ENCODE assay signal across 9 mouse cellular contexts in genomic region chr11:101230526-101230925, GRCm38 (mm10). TPM values are rescaled to one million over a fixed set of nuclear protein-coding genes. Genes with fewer than 3 reads are reported as not detected.
DNase-seq lines count a peak whose midpoint lies in the region; ATAC-seq and TF ChIP-seq lines count a peak whose summit lies in the region.
"Had no signal": no experiment of that assay in that cellular context is flagged by ENCODE, and none has a peak within 500 bp of the region (broad histone marks: within the 10 kb centered on the region; RNA-seq: fewer than 3 reads in every experiment).

No protein-coding gene starts in this region.

- H3K36me3 ChIP-seq in hindbrain, embryonic 10.5 days: no peaks in the 10 kb centered on the region
- H3K36me3 ChIP-seq in hindbrain, embryonic 13.5 days: no peaks in the 10 kb centered on the region
- no peaks in the 10 kb centered on the region for H3K36me3 ChIP-seq in heart, postnatal 0 days (replicated peaks; ENCODE audit: control insufficient read depth, insufficient read depth, low read length)
- no peaks in the 10 kb centered on the region for H3K36me3 ChIP-seq in macrophage (ENCODE audit: inconsistent target)

- H3K9me3 ChIP-seq in hindbrain, embryonic 10.5 days: no peaks in the 10 kb centered on the region
- H3K9me3 ChIP-seq in hindbrain, embryonic 13.5 days: no peaks in the 10 kb centered on the region
- no peaks in the 10 kb centered on the region for H3K9me3 ChIP-seq in heart, postnatal 0 days (replicated peaks; ENCODE audit: control insufficient read depth, low read length)

- TF ChIP-seq EP300 in heart, postnatal 0 days (IDR thresholded peaks at IDR 0.05; ENCODE audit: low read depth): no peak

- 14% methylated on average over 5 of the region's 5 CpGs for WGBS in hindbrain, embryonic 10.5 days
- 11% methylated on average over 5 of the region's 5 CpGs for WGBS in hindbrain, embryonic 13.5 days
- WGBS in heart, postnatal 0 days: 29% methylated on average over 5 of the region's 5 CpGs
- WGBS in macrophage (ENCODE audit: missing documents): 93% methylated on average over 5 of the region's 5 CpGs

- TF ChIP-seq CTCF in heart, postnatal 0 days (IDR thresholded peaks at IDR 0.05; ENCODE audit: low read depth): no peak

- H3K4me2 ChIP-seq in hindbrain, embryonic 13.5 days: no peak overlapping the region
- H3K4me2 ChIP-seq in heart, postnatal 0 days (ENCODE audit: low read depth, low read length): peak overlapping the region; percentile 55

- peaks cover 9% of the 10 kb centered on the region; the same call in 1 of the 2 replicates for H3K27me3 ChIP-seq in hindbrain, embryonic 10.5 days (ENCODE audit: insufficient read depth, poor library complexity, severe bottlenecking)
- H3K27me3 ChIP-seq in hindbrain, embryonic 13.5 days: peaks cover 19% of the 10 kb centered on the region
- H3K27me3 ChIP-seq in heart, postnatal 0 days (ENCODE audit: control insufficient read depth, insufficient read depth, low read length): 0 out of 2 replicates have a peak, but pooled peaks cover 3% of the 10 kb centered on the region
- H3K27me3 ChIP-seq: Patski had no signal

- H3K27ac ChIP-seq in hindbrain, embryonic 10.5 days: peak overlapping the region; percentile 86
- no peak overlapping the region; the same call in 1 of the 2 replicates for H3K27ac ChIP-seq in hindbrain, embryonic 13.5 days
- peak overlapping the region; percentile 89 for H3K27ac ChIP-seq in heart, postnatal 0 days (ENCODE audit: low read depth)
- H3K27ac ChIP-seq in macrophage: no peak overlapping the region

- H3K4me3 ChIP-seq in hindbrain, embryonic 10.5 days: peak overlapping the region; percentile 9
- H3K4me3 ChIP-seq in hindbrain, embryonic 13.5 days: no peak overlapping the region
- no peak overlapping the region for H3K4me3 ChIP-seq in heart, postnatal 0 days (ENCODE audit: low read depth, low read length)
- peak overlapping the region; percentile 47; the same call in 1 of the 2 replicates for H3K4me3 ChIP-seq in macrophage (ENCODE audit: inconsistent target)

- H3K9ac ChIP-seq in hindbrain, embryonic 13.5 days: no peak overlapping the region
- H3K9ac ChIP-seq in heart, postnatal 0 days (replicated peaks; ENCODE audit: low read depth, low read length): 0 out of 2 replicates have a peak overlapping the region, but pooled peaks have one; percentile 44

- H3K79me2 ChIP-seq in macrophage (ENCODE audit: inconsistent target): peaks cover 4% of the 10 kb centered on the region

- ATAC-seq in hindbrain, embryonic 13.5 days (ENCODE audit: low FRiP score): no peak
- ATAC-seq in heart, postnatal 0 days (ENCODE audit: insufficient read depth, low read depth): peak; percentile 2; the same call in 1 of the 2 replicates
- no peak for ATAC-seq in frontal cortex, adult (ENCODE audit: low TSS enrichment)

- no peak for DNase-seq in hindbrain, embryonic 10.5 days (ENCODE audit: low spot score)
- DNase-seq in adipocyte (ENCODE audit: low spot score): peak; percentile 78
- DNase-seq in heart, postnatal 0 days (ENCODE audit: low spot score): peak; percentile 33
- DNase-seq in adrenal gland, postnatal 36 days: no peak
- no peak for DNase-seq in cerebellum, postnatal 36 days

- peaks cover 44% of the 10 kb centered on the region for H3K4me1 ChIP-seq in hindbrain, embryonic 10.5 days (replicated peaks)
- H3K4me1 ChIP-seq in hindbrain, embryonic 13.5 days (replicated peaks): peaks cover 19% of the 10 kb centered on the region
- no peaks in the 10 kb centered on the region for H3K4me1 ChIP-seq in heart, postnatal 0 days (ENCODE audit: control insufficient read depth, insufficient read depth)

RNA-seq across cellular contexts. Expression of gene Ezh1, which starts 4.3 kb away (rescaled TPM):
- polyA plus RNA-seq in hindbrain, embryonic 10.5 days (2016; fragmentation: Nextera tagmentation; extraction: Ambion mirVana): 13.1 TPM in 2 replicates
- polyA plus RNA-seq in hindbrain, embryonic 13.5 days (2015; fragmentation: Nextera tagmentation; extraction: Ambion mirVana): 20.4 and 20.7 TPM in 2 replicates
- 12.0 and 16.4 TPM in 2 replicates for total RNA-seq in heart, postnatal 0 days (2014; rRNA removed; ENCODE audit: low replicate concordance)
- 12.1 and 13.1 TPM in 2 replicates for polyA plus RNA-seq in heart, postnatal 0 days (2015; fragmentation: Nextera tagmentation; extraction: Ambion mirVana)
- 100 to 1,000 TPM in 12 of 26 experiments, 10 to 100 TPM in 14; 24.4 to 183 (median 95.3) TPM for total RNA-seq in macrophage (2018; cell fraction: chromatin; rRNA removed)
- 10 to 100 TPM; 26.2 to 43.2 (median 37.0) TPM for total RNA-seq in macrophage (2018; cell fraction: cytosol; rRNA removed)
- 100 to 1,000 TPM in 5 of 26 experiments, 10 to 100 TPM in 21; 22.3 to 141 (median 64.5) TPM for total RNA-seq in macrophage (2018; cell fraction: nucleus; rRNA removed)
- 19.6 to 40.4 TPM (median 38.1 TPM) in 3 replicates for polyA plus RNA-seq in macrophage (2018)
- 10 to 100 TPM; 30.0 to 37.7 TPM for total RNA-seq in adrenal gland, postnatal 36 days (2021)

RNA-seq across cellular contexts. Expression of gene Ramp2, which starts 15.3 kb away (rescaled TPM):
- 63.9 and 72.3 TPM in 2 replicates for polyA plus RNA-seq in hindbrain, embryonic 10.5 days (2016; fragmentation: Nextera tagmentation; extraction: Ambion mirVana)
- polyA plus RNA-seq in hindbrain, embryonic 13.5 days (2015; fragmentation: Nextera tagmentation; extraction: Ambion mirVana): 84.8 and 94.9 TPM in 2 replicates
- 159 and 253 TPM in 2 replicates for total RNA-seq in heart, postnatal 0 days (2014; rRNA removed; ENCODE audit: low replicate concordance)
- 181 and 182 TPM in 2 replicates for polyA plus RNA-seq in heart, postnatal 0 days (2015; fragmentation: Nextera tagmentation; extraction: Ambion mirVana)
- total RNA-seq in macrophage (2018; cell fraction: chromatin; rRNA removed): under 1 TPM in 3 of 26 experiments, not detected in 23; 0.54 to 0.80 (median 0.60) TPM
- total RNA-seq in macrophage (2018; cell fraction: cytosol; rRNA removed): under 1 TPM in 12 of 26 experiments, not detected in 14; 0.19 to 0.44 (median 0.32) TPM
- not detected for total RNA-seq in macrophage (2018; cell fraction: nucleus; rRNA removed)
- 0.36 TPM in 1 of 3 replicates, not detected in the others for polyA plus RNA-seq in macrophage (2018)
- total RNA-seq in adrenal gland, postnatal 36 days (2021): 10 to 100 TPM; 39.5 to 61.8 TPM

RNA-seq across cellular contexts. Expression of gene Vps25, which starts 23.0 kb away (rescaled TPM):
- 135 TPM in 2 replicates for polyA plus RNA-seq in hindbrain, embryonic 10.5 days (2016; fragmentation: Nextera tagmentation; extraction: Ambion mirVana)
- 110 and 115 TPM in 2 replicates for polyA plus RNA-seq in hindbrain, embryonic 13.5 days (2015; fragmentation: Nextera tagmentation; extraction: Ambion mirVana)
- 99.2 and 116 TPM in 2 replicates for total RNA-seq in heart, postnatal 0 days (2014; rRNA removed; ENCODE audit: low replicate concordance)
- 125 and 130 TPM in 2 replicates for polyA plus RNA-seq in heart, postnatal 0 days (2015; fragmentation: Nextera tagmentation; extraction: Ambion mirVana)
- total RNA-seq in macrophage (2018; cell fraction: chromatin; rRNA removed): 10 to 100 TPM in 25 of 26 experiments, 1 to 10 TPM in 1; 9.8 to 44.0 (median 19.6) TPM
- 100 to 1,000 TPM in 12 of 26 experiments, 10 to 100 TPM in 14; 68.0 to 116 (median 98.2) TPM for total RNA-seq in macrophage (2018; cell fraction: cytosol; rRNA removed)
- 10 to 100 TPM; 16.4 to 74.0 (median 35.8) TPM for total RNA-seq in macrophage (2018; cell fraction: nucleus; rRNA removed)
- 90.9 to 128 TPM (median 115 TPM) in 3 replicates for polyA plus RNA-seq in macrophage (2018)
- total RNA-seq in adrenal gland, postnatal 36 days (2021): 100 to 1,000 TPM in 1 of 2 experiments, 10 to 100 TPM in 1; 90.6 to 121 TPM

RNA-seq across cellular contexts. Expression of gene Wnk4, which starts 29.8 kb away (rescaled TPM):
- 6.7 and 7.6 TPM in 2 replicates for polyA plus RNA-seq in hindbrain, embryonic 10.5 days (2016; fragmentation: Nextera tagmentation; extraction: Ambion mirVana)
- 7.0 and 7.7 TPM in 2 replicates for polyA plus RNA-seq in hindbrain, embryonic 13.5 days (2015; fragmentation: Nextera tagmentation; extraction: Ambion mirVana)
- 2.0 and 3.2 TPM in 2 replicates for total RNA-seq in heart, postnatal 0 days (2014; rRNA removed; ENCODE audit: low replicate concordance)
- polyA plus RNA-seq in heart, postnatal 0 days (2015; fragmentation: Nextera tagmentation; extraction: Ambion mirVana): 3.8 and 4.0 TPM in 2 replicates
- total RNA-seq in macrophage (2018; cell fraction: chromatin; rRNA removed): 1 to 10 TPM in 4 of 26 experiments, under 1 TPM in 11, not detected in 11; 0.20 to 2.9 (median 0.31) TPM
- under 1 TPM in 1 of 26 experiments, not detected in 25; 0.18 TPM for total RNA-seq in macrophage (2018; cell fraction: cytosol; rRNA removed)
- under 1 TPM in 9 of 26 experiments, not detected in 17; 0.12 to 0.85 (median 0.20) TPM for total RNA-seq in macrophage (2018; cell fraction: nucleus; rRNA removed)
- polyA plus RNA-seq in macrophage (2018): not detected in 3 replicates
- 1 to 10 TPM; 1.5 to 2.5 TPM for total RNA-seq in adrenal gland, postnatal 36 days (2021)

RNA-seq across cellular contexts. Expression of gene Cntd1, which starts 48.3 kb away (rescaled TPM):
- 0.95 and 1.9 TPM in 2 replicates for polyA plus RNA-seq in hindbrain, embryonic 10.5 days (2016; fragmentation: Nextera tagmentation; extraction: Ambion mirVana)
- 1.3 TPM in 2 replicates for polyA plus RNA-seq in hindbrain, embryonic 13.5 days (2015; fragmentation: Nextera tagmentation; extraction: Ambion mirVana)
- total RNA-seq in heart, postnatal 0 days (2014; rRNA removed; ENCODE audit: low replicate concordance): not detected in 2 replicates
- 0.22 and 0.56 TPM in 2 replicates for polyA plus RNA-seq in heart, postnatal 0 days (2015; fragmentation: Nextera tagmentation; extraction: Ambion mirVana)
- under 1 TPM in 10 of 26 experiments, not detected in 16; 0.25 to 0.94 (median 0.46) TPM for total RNA-seq in macrophage (2018; cell fraction: chromatin; rRNA removed)
- total RNA-seq in macrophage (2018; cell fraction: cytosol; rRNA removed): under 1 TPM in 22 of 26 experiments, not detected in 4; 0.05 to 0.22 (median 0.11) TPM
- 1 to 10 TPM in 2 of 26 experiments, under 1 TPM in 7, not detected in 17; 0.24 to 1.7 (median 0.41) TPM for total RNA-seq in macrophage (2018; cell fraction: nucleus; rRNA removed)
- polyA plus RNA-seq in macrophage (2018): 0.17 to 0.29 TPM in 2 of 3 replicates, not detected in the other
- total RNA-seq in adrenal gland, postnatal 36 days (2021): under 1 TPM; 0.23 to 0.26 TPM

Comparison
In these comparisons a context has a peak if more than half of its experiments do, and no peak if none do; other contexts are left out.
1. H3K27ac ChIP-seq: peak in hindbrain, embryonic 10.5 days (single experiment) and heart, postnatal 0 days (single experiment); none in hindbrain, embryonic 13.5 days (single experiment) and macrophage (single experiment).
2. H3K4me3 ChIP-seq: peak in hindbrain, embryonic 10.5 days (single experiment) and macrophage (single experiment); none in hindbrain, embryonic 13.5 days (single experiment) and heart, postnatal 0 days (single experiment).
3. DNase-seq: peak in adipocyte (single experiment) and heart, postnatal 0 days (single experiment); none in hindbrain, embryonic 10.5 days (single experiment), adrenal gland, postnatal 36 days (0 of 2) and cerebellum, postnatal 36 days (0 of 2).
4. RNA of gene Ramp2, which starts 15.3 kb away (polyA plus RNA-seq): 181 to 182 TPM in heart, postnatal 0 days, 84.8 to 94.9 TPM in hindbrain, embryonic 13.5 days and 63.9 to 72.3 TPM in hindbrain, embryonic 10.5 days; 0.36 TPM in macrophage; every median in the first group is over 10 times any median in the second.